Mouse (Mus musculus): ENCODE data around the gene Apoa1.

DNA sequence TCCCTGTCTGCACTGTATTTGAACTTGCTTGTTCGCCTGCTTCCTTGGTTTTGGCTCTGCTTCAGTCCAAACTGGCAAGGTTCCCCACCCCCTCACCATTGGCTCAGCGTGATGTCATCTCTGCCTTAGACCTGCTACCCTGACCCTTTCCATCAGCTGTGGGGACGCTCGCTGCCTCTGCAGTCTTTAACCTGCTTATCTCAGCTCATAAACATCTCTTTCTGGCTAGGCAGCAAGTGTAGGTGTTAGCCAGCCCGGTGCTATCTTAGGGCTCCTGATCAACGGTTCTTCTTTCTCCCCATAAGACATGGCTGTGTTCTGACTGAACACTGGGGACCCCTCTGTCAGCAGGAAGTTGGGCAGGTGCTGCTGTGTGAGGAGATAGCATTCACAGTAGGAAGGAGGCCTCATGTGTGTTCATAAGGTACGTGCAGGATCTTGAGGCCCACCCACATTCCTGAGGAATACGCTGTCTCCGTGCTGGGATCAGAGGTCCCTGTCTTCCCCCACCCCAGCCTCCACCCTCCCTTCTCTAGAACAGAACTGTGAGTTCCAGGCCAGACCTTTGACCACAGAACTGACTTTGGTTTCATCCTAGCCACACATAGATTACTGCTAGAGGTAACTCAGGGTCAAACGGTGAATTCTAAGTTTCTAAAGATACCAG lies 21.4 kb upstream of the Apoa1 start:
- TF ChIP-seq CTCF (IDR thresholded peaks at IDR 0.05; ENCODE audit: low read depth, low read length) (no peak), POLR2A (IDR thresholded peaks at IDR 0.05; ENCODE audit: borderline replicate concordance, low read depth, low read length) (no peak)

All from bone marrow macrophage, adult 2 months (primary cell).